8 mouse cellular contexts compared by ENCODE assay signal in the genomic region with DNA sequence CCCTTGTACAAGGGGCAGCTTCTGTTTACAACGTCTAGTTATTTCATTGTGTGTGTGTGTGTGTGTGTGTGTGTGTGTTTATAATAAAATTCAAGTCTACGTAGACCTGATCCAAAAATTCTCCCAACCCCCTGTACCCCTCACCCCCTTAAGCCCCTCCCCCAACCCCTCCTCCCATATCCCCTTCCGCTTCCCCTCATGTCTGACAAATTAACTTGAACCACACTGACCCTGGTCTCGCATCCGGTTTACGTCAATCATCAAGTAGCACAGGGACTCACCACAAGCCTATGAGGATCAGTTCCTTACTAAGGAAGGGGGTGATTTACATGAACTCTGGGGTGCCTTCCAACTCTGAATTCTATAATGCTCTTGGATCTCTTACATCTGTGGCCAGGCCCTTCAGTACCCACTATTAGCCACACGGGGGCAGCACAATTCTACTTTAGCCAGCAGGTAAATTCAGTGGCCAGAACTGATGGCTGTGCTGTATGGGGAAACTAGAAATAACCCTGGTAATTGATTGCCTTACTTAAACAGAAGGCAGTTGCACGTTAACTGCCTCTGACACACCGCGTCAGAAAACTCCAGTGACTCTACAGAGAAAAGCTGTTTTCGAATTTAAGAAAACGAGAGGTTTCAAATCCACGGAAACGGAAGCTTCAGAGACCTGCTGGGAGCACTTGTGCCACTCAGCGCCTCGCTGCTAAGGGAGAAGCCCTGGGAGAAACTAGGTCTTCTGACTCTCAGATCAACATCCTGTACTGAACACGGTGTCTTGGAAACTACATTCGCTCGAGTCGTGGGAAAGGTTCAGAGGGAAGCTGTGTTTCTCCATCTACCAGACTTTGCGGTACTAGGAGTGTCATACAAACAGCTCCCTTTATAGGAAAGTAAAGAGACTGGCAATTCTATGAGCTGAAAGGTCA.
DNase-seq lines count a peak whose midpoint lies in the region; ATAC-seq and TF ChIP-seq lines count a peak whose summit lies in the region.

No protein-coding gene starts in this region.

- ATAC-seq in hindbrain, embryonic 13.5 days (ENCODE audit: low FRiP score): peak; percentile 92
- peak; percentile 43 for ATAC-seq in lung, postnatal 0 days

- no peaks in the 10 kb centered on the region for H3K36me3 ChIP-seq in hindbrain, embryonic 13.5 days
- H3K36me3 ChIP-seq in lung, postnatal 0 days (ENCODE audit: insufficient read depth, low read length): no peaks in the 10 kb centered on the region

- WGBS in hindbrain, embryonic 13.5 days: 32% methylated on average over 21 of the region's 21 CpGs
- 18% methylated on average over 21 of the region's 21 CpGs for WGBS in lung, postnatal 0 days

- H3K4me1 ChIP-seq in hindbrain, embryonic 13.5 days (replicated peaks): peaks cover 5% of the 10 kb centered on the region; the same call in 1 of the 2 replicates
- H3K4me1 ChIP-seq in lung, postnatal 0 days (ENCODE audit: insufficient read depth, low read depth, low read length): peaks cover 4% of the 10 kb centered on the region; the same call in 1 of the 2 replicates

- TF ChIP-seq CTCF in lung, postnatal 0 days (IDR thresholded peaks at IDR 0.05): peak; percentile 81

- H3K27ac ChIP-seq in hindbrain, embryonic 13.5 days: no peak overlapping the region
- no peak overlapping the region for H3K27ac ChIP-seq in lung, postnatal 0 days (ENCODE audit: low read length)

- no peaks in the 10 kb centered on the region for H3K27me3 ChIP-seq in hindbrain, embryonic 13.5 days
- no peaks in the 10 kb centered on the region for H3K27me3 ChIP-seq in lung, postnatal 0 days (replicated peaks; ENCODE audit: insufficient read depth, low read length)

- peak; percentile 79 for DNase-seq in NIH3T3 (ENCODE audit: low read depth)
- DNase-seq in cerebellum, adult 9-10 months: peak; percentile 92
- DNase-seq in frontal cortex, postnatal 10 days (ENCODE audit: low spot score in 2 of 2): peak; percentile 62 to 77
- DNase-seq in layer of hippocampus, postnatal 14 days (ENCODE audit: low spot score in 2 of 2): peak; percentile 82 to 87
- DNase-seq in lung, postnatal 0 days (ENCODE audit: low spot score): peak; percentile 60
- DNase-seq in ovary, postnatal 36 days (ENCODE audit: low spot score): peak; percentile 46
- DNase-seq in urinary bladder, adult 2 months (ENCODE audit: low spot score): peak; percentile 37

- no peak for TF ChIP-seq EP300 in lung, postnatal 0 days (IDR thresholded peaks at IDR 0.05)

- H3K4me2 ChIP-seq in hindbrain, embryonic 13.5 days: peak overlapping the region; percentile 47
- peak overlapping the region; percentile 51 for H3K4me2 ChIP-seq in lung, postnatal 0 days (replicated peaks; ENCODE audit: low read depth, low read length)

- peak overlapping the region; percentile 18; the same call in 1 of the 2 replicates for H3K4me3 ChIP-seq in hindbrain, embryonic 13.5 days
- peak overlapping the region; percentile 16; the same call in 1 of the 2 replicates for H3K4me3 ChIP-seq in lung, postnatal 0 days (ENCODE audit: low read depth, low read length)

- no peaks in the 10 kb centered on the region for H3K9me3 ChIP-seq in hindbrain, embryonic 13.5 days
- H3K9me3 ChIP-seq in lung, postnatal 0 days (ENCODE audit: low read length): no peaks in the 10 kb centered on the region

- peak overlapping the region; percentile 21; the same call in 1 of the 2 replicates for H3K9ac ChIP-seq in hindbrain, embryonic 13.5 days
- H3K9ac ChIP-seq in lung, postnatal 0 days (replicated peaks; ENCODE audit: low read depth): no peak overlapping the region

Comparison
In these comparisons a context has a peak if more than half of its experiments do, and no peak if none do; other contexts are left out.
1. DNase-seq: peak in every context shown above with its lines; median percentile 92 in cerebellum, adult 9-10 months; 84 in layer of hippocampus, postnatal 14 days; 79 in NIH3T3; 70 in frontal cortex, postnatal 10 days; 60 in lung, postnatal 0 days; 46 in ovary, postnatal 36 days; 37 in urinary bladder, adult 2 months.